14 mouse cellular contexts compared by ENCODE assay signal in the genomic region with DNA sequence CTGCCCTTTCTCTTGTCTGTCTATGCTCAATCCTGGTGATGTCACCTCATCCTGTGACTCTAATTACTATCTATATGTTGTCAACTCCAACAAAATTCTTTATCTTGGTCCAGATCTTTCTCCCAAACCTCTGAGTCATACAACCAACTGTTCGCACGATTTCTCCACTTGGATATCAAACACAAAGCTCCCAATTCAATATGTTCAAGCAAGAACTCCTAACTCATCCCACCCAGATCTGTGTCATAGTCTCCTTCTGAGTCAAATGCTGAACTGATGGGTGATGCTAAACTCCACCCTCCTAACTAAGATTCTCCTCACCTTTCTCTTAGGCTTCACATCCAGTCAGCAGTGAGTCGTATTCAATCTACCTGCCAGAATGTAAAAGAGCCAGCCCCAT.
DNase-seq lines count a peak whose midpoint lies in the region.
"Had no signal": no experiment of that assay in that cellular context is flagged by ENCODE, and none has a peak within 500 bp of the region (broad histone marks: within the 10 kb centered on the region; RNA-seq: fewer than 3 reads in every experiment).

No protein-coding gene starts in this region.

- DNase-seq in layer of hippocampus, adult 11-12 months (ENCODE audit: low spot score) = peak; percentile 25
- DNase-seq in layer of hippocampus, adult 9-10 months (ENCODE audit: low spot score) = no peak
- peak; percentile 37 for DNase-seq in right cerebral cortex, adult 18-20 months
- DNase-seq in right cerebral cortex, postnatal 10 days (ENCODE audit: low spot score in 2 of 2) = no peak
- DNase-seq in right cerebral cortex, postnatal 14 days = peak; percentile 24
- no peak for DNase-seq in adipocyte (ENCODE audit: low spot score)
- DNase-seq: adrenal gland, adult 8-10 months; cerebellum, adult 9-10 months; cerebellum, postnatal 36 days; gastrocnemius, postnatal 14 days; heart, postnatal 36 days; kidney, adult 9 months; kidney, postnatal 10 days; lung, postnatal 36 days had no signal

Comparison
In these comparisons a context has a peak if more than half of its experiments do, and no peak if none do; other contexts are left out.
1. DNase-seq: peak in layer of hippocampus, adult 11-12 months (single experiment), right cerebral cortex, adult 18-20 months (single experiment) and right cerebral cortex, postnatal 14 days (single experiment); none in layer of hippocampus, adult 9-10 months (single experiment), right cerebral cortex, postnatal 10 days (0 of 2) and adipocyte (single experiment).